ENCODE assay signal across 8 mouse cellular contexts in the genomic region with DNA sequence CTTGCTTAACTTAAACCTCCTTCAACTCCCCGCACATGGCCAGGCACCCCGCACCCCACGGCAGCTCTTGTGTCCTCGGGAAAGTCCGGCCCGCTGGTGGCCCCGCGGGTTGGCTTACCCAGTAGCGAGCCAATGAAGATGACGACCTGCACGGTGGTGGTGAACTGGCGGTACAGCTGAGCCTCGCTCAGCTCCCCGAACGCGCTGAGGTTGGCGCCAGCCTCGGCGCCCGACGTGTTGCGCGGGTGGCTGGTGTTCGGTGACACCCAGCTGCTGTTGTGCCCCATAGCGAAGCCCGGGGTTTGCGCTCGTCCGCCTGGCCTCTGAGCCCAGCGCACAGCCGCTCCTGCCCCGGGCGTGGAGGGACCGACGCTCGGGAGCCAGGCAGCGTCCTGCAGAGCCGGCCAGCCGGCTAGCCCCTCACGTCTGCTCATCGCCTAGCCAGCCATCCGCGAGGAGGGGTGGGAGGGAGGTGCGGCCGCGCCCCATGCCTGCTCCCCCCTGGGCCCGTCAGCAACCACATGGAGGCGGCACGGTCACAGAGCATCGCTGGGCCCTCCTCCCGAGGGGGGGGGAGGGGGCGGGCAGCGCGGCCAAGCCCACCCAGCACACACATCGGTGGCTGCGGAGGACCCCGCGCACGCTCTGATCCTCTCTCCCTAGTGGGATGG. TPM values are rescaled to one million over a fixed set of nuclear protein-coding genes. Genes with fewer than 3 reads are reported as not detected.
DNase-seq lines count a peak whose midpoint lies in the region; ATAC-seq lines count a peak whose summit lies in the region.

A gene (minus strand): TSS at position 519 of the 671 bp plus-strand sequence.

- H3K4me3 ChIP-seq in heart, embryonic 12.5 days, result peak within 1 kb of the TSS; percentile 59
- H3K4me3 ChIP-seq in kidney, embryonic 16.5 days (ENCODE audit: low read length), result peak within 1 kb of the TSS; percentile 59
- H3K4me3 ChIP-seq in liver, embryonic 13.5 days (replicated peaks), result peak within 1 kb of the TSS; percentile 54
- H3K4me3 ChIP-seq in neural tube, embryonic 12.5 days, result peak within 1 kb of the TSS; percentile 44

- peak within 1 kb of the TSS; percentile 61 for H3K9ac ChIP-seq in heart, embryonic 12.5 days
- peak within 1 kb of the TSS; percentile 65 for H3K9ac ChIP-seq in kidney, embryonic 16.5 days (replicated peaks; ENCODE audit: low read length)
- H3K9ac ChIP-seq in liver, embryonic 13.5 days, result peak within 1 kb of the TSS; percentile 39; the same call in 1 of the 2 replicates
- peak within 1 kb of the TSS; percentile 57 for H3K9ac ChIP-seq in neural tube, embryonic 12.5 days

- peaks cover 51% of the 10 kb centered on the region for H3K27me3 ChIP-seq in heart, embryonic 12.5 days (replicated peaks)
- H3K27me3 ChIP-seq in kidney, embryonic 16.5 days (ENCODE audit: insufficient read depth, low read length), result peaks cover 24% of the 10 kb centered on the region; the same call in 1 of the 2 replicates
- peaks cover 62% of the 10 kb centered on the region for H3K27me3 ChIP-seq in liver, embryonic 13.5 days
- H3K27me3 ChIP-seq in neural tube, embryonic 12.5 days (replicated peaks), result peaks cover 23% of the 10 kb centered on the region

- WGBS in heart, embryonic 12.5 days, result under 1% methylated on average over 58 of the region's 59 CpGs
- under 1% methylated on average over 57 of the region's 59 CpGs for WGBS in kidney, embryonic 16.5 days
- 2% methylated on average over 55 of the region's 59 CpGs for WGBS in liver, embryonic 13.5 days (ENCODE audit: insufficient replicate concordance)
- WGBS in neural tube, embryonic 12.5 days, result under 1% methylated on average over 58 of the region's 59 CpGs

- H3K4me2 ChIP-seq in heart, embryonic 12.5 days, result peak within 1 kb of the TSS; percentile 88
- peak within 1 kb of the TSS; percentile 98 for H3K4me2 ChIP-seq in kidney, embryonic 16.5 days (replicated peaks; ENCODE audit: low read depth, low read length)
- H3K4me2 ChIP-seq in liver, embryonic 13.5 days, result peak within 1 kb of the TSS; percentile 72
- peak within 1 kb of the TSS; percentile 90 for H3K4me2 ChIP-seq in neural tube, embryonic 12.5 days (replicated peaks)

- H3K9me3 ChIP-seq in heart, embryonic 12.5 days (replicated peaks), result no peaks in the 10 kb centered on the region
- no peaks in the 10 kb centered on the region for H3K9me3 ChIP-seq in kidney, embryonic 16.5 days (ENCODE audit: low read length)
- no peaks in the 10 kb centered on the region for H3K9me3 ChIP-seq in liver, embryonic 13.5 days (replicated peaks)
- H3K9me3 ChIP-seq in neural tube, embryonic 12.5 days, result no peaks in the 10 kb centered on the region

- H3K27ac ChIP-seq in heart, embryonic 12.5 days (ENCODE audit: poor library complexity, severe bottlenecking), result no peak within 1 kb of the TSS
- no peak within 1 kb of the TSS for H3K27ac ChIP-seq in kidney, embryonic 16.5 days (ENCODE audit: low read length)
- H3K27ac ChIP-seq in liver, embryonic 13.5 days, result no peak within 1 kb of the TSS
- 0 out of 2 replicates have a peak within 1 kb of the TSS, but pooled peaks have one; percentile 15 for H3K27ac ChIP-seq in neural tube, embryonic 12.5 days

- peak; percentile 77 for ATAC-seq in heart, embryonic 12.5 days (ENCODE audit: insufficient number of reproducible peaks, low FRiP score)
- peak; percentile 79 for ATAC-seq in kidney, embryonic 16.5 days (ENCODE audit: low FRiP score, low TSS enrichment)
- ATAC-seq in liver, embryonic 13.5 days (ENCODE audit: low read depth), result peak; percentile 52
- ATAC-seq in neural tube, embryonic 12.5 days (ENCODE audit: low FRiP score, low read depth), result peak; percentile 83

- DNase-seq in urinary bladder, adult 2 months (ENCODE audit: low spot score), result peak; percentile 29
- no peak for DNase-seq in urinary bladder, postnatal 10 days (ENCODE audit: low spot score)
- peak; percentile 65 for DNase-seq in embryo, embryonic 11 days
- DNase-seq in liver, embryonic 13.5 days, result no peak
- peak; percentile 4 to 6 for DNase-seq in thymus, adult 18-20 months

- peaks cover 18% of the 10 kb centered on the region for H3K4me1 ChIP-seq in heart, embryonic 12.5 days (replicated peaks)
- peaks cover 10% of the 10 kb centered on the region for H3K4me1 ChIP-seq in kidney, embryonic 16.5 days (ENCODE audit: insufficient read depth, low read length)
- H3K4me1 ChIP-seq in liver, embryonic 13.5 days (replicated peaks), result peaks cover 17% of the 10 kb centered on the region
- peaks cover 18% of the 10 kb centered on the region for H3K4me1 ChIP-seq in neural tube, embryonic 12.5 days

- H3K36me3 ChIP-seq in heart, embryonic 12.5 days, result no peaks in the 10 kb centered on the region
- H3K36me3 ChIP-seq in kidney, embryonic 16.5 days (ENCODE audit: insufficient read depth, low read length), result no peaks in the 10 kb centered on the region
- no peaks in the 10 kb centered on the region for H3K36me3 ChIP-seq in liver, embryonic 13.5 days
- H3K36me3 ChIP-seq in neural tube, embryonic 12.5 days, result no peaks in the 10 kb centered on the region

RNA-seq across cellular contexts. Expression of the gene that starts here (rescaled TPM):
- polyA plus RNA-seq in urinary bladder, adult 2 months (2012; rRNA removed), result 0.34 and 0.36 TPM in 2 replicates
- polyA plus RNA-seq in heart, embryonic 12.5 days (2016; fragmentation: Nextera tagmentation; extraction: Ambion mirVana), result 0.06 and 0.08 TPM in 2 replicates
- polyA plus RNA-seq in kidney, embryonic 16.5 days (2015; fragmentation: Nextera tagmentation; extraction: Ambion mirVana), result 1.4 and 1.5 TPM in 2 replicates
- 0.38 TPM in 2 replicates for polyA plus RNA-seq in liver, embryonic 13.5 days (2015; fragmentation: Nextera tagmentation; extraction: Ambion mirVana)
- 2.3 TPM in 2 replicates for polyA plus RNA-seq in neural tube, embryonic 12.5 days (2016; fragmentation: Nextera tagmentation; extraction: Ambion mirVana)

Comparison
In these comparisons a context has a peak if more than half of its experiments do, and no peak if none do; other contexts are left out.
1. Peak in DNase-seq in urinary bladder, adult 2 months; RNA of the gene not detected or under 1 TPM.
2. Peak in ATAC-seq, H3K4me3 ChIP-seq, H3K9ac ChIP-seq and H3K4me2 ChIP-seq in heart, embryonic 12.5 days; RNA of the gene not detected or under 1 TPM.
3. Peak in ATAC-seq, H3K4me3 ChIP-seq, H3K9ac ChIP-seq and H3K4me2 ChIP-seq in liver, embryonic 13.5 days; RNA of the gene not detected or under 1 TPM.
4. DNase-seq: peak in embryo, embryonic 11 days (single experiment) and thymus, adult 18-20 months (2 of 2); none in urinary bladder, postnatal 10 days (single experiment) and liver, embryonic 13.5 days (single experiment).
5. Peak in every context shown above with its lines, with median percentiles within 50 percentile points of each other: ATAC-seq, H3K4me2 ChIP-seq, H3K4me3 ChIP-seq and H3K9ac ChIP-seq.